Mouse (Mus musculus): ENCODE data around the gene Rhox3e.
"Not testable (repeated sequence)": the region's sequence is repeated elsewhere in the genome, so short reads cannot be mapped to it uniquely, and the experiment has no call there.

The Rhox3e gene

DNA sequence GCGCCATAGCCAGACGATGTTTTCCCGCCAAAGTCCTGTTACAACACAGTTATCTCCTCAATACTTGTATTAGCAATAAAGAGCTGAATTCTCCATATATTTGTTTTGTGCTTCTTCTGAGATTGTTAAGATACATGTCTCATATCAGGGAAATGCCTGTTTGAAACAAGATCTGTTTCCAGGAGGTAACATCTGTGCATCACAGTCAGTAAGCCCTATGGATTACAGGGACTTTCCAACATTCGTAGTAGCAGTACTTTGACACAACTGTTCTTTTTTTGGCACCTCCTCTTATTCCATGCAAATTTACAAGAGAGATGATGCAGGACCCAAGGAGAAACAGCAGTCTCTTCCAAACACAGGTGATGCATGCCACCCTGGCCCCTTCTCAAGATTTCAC lies at the start of gene Rhox3e:
Rhox3e (plus strand) TSS at position 301 of the 400 bp plus-strand sequence.
- DNase-seq (ENCODE audit: low spot score in 2 of 2): not testable (repeated sequence)

DNA sequence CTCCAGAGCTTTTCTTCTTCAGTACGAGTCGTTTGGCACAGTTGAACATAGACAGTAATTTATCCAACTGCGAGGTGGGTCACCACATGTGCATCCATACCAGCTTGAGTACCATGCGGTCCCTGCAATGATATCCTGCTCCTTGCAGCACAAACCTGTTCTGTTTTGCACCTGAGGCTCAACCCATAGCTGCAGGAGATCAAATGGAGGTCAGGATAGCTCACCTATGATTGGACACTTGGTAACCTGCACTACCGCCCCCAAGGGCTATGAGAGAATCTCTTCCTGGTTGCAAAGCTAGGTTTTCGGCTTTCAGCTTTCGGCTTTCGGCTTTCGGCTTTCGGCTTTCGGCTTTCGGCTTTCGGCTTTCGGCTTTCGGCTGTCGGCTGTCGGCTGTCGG lies 27.8 kb upstream of the Rhox3e start, which contains the start of gene Rhox4d:
Rhox4d (plus strand) TSS at position 301 of the 400 bp plus-strand sequence.
- not testable (repeated sequence) for DNase-seq (ENCODE audit: low spot score in 2 of 2)

DNA sequence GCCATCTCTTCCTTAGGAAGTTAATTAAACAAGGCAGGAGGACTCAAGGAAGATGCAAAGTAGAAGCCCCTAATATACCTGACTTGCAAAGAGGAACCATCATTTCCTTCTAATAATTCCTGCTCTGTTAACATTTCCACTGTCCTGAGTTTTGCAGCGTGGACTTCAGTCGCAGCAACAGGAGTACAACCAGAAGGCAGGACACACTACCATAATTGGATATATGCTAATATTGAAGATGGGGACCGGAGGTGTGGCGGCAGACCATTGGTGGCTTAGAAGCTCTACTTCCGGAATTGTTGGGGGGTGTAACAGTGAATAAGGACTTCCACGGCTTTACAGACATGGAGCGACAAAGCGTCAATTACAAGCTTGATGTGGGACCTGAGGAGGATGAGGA lies 11.7 kb upstream of the Rhox3e start, which contains the start of gene Rhox2e:
Rhox2e (plus strand) TSS at position 301 of the 400 bp plus-strand sequence.
- DNase-seq (ENCODE audit: low spot score in 2 of 2): not testable (repeated sequence)

DNA sequence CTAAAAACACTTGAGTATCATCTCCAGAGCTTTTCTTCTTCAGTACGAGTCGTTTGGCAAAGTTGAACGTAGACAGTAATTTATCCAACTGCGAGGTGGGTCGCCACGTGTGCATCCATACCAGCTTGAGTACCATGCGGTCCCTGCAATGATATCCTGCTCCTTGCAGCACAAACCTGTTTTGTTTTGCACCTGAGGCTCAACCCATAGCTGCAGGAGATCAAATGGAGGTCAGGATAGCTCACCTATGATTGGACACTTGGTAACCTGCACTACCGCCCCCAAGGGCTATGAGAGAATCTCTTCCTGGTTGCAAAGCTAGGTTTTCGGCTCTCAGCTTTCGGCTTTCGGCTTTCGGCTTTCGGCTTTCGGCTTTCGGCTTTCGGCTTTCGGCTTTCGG lies 15.3 kb downstream of the Rhox3e start, which contains the start of gene Rhox4e:
Rhox4e (plus strand) TSS at position 301 of the 400 bp plus-strand sequence.
- not testable (repeated sequence) for DNase-seq (ENCODE audit: low spot score in 2 of 2)

DNA sequence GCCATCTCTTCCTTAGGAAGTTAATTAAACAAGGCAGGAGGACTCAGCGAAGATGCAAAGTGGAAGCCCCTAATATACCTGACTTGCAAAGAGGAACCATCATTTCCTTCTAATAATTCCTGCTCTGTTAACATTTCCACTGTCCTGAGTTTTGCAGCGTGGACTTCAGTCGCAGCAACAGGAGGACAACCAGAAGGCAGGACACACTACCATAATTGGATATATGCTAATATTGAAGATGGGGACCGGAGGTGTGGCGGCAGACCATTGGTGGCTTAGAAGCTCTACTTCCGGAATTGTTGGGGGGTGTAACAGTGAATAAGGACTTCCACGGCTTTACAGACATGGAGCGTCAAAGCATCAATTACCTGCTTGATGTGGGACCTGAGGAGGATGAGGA lies 29.3 kb downstream of the Rhox3e start, which contains the start of gene Rhox2f:
Rhox2f (plus strand) TSS at position 301 of the 400 bp plus-strand sequence.
- DNase-seq (ENCODE audit: low spot score in 2 of 2): not testable (repeated sequence)

DNA sequence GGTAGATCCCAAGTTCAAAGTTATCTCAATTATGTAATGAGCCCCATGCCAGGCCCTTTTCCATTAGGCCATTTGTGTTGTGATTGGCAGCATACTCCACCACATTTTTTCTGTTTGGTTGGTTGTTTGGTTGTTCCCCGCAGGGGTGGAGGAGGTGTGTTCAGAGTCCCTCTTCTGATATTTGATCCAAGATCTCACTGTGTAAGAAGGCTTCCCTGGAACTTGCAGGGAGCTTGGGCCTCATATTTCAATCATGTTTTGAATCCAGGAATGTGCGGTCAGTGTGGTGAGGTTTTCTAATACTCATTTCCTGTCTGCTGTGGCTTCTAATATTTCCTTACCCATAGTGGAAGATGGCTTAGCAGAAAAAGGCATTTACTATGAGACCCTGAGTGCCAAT lies 30.8 kb downstream of the Rhox3e start:
- not testable (repeated sequence) for DNase-seq (ENCODE audit: low spot score in 2 of 2)

DNA sequence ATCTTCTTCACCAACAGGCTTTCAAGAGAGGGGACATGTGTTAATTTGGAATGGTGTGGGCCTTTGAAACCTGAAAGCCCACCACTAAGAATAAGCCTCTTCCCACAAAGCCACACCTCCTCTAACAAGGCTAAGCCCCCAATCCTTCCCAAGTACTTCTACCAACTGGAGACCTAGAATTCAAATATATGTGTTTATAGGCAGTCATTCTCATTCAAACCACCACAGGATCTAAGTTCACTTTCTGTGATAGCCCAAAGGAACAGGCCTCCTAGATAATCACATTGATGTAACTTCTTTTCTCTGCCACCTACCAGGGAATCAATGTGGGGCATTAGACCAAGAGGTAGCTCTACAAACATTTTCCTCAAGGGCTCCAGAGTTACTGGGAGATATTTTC lies 38.9 kb downstream of the Rhox3e start, which contains the start of gene Rhox3f:
Rhox3f (plus strand) TSS at position 301 of the 400 bp plus-strand sequence.
- DNase-seq (ENCODE audit: low spot score in 2 of 2): not testable (repeated sequence)
